Mouse (Mus musculus): ENCODE measurements around the gene Podxl2. TPM values are rescaled to one million over a fixed set of nuclear protein-coding genes. Genes with fewer than 3 reads are reported as not detected.

The Podxl2 gene
- polyA plus RNA-seq, 1 experiment from 2014 or later, result 5.0 TPM

DNA sequence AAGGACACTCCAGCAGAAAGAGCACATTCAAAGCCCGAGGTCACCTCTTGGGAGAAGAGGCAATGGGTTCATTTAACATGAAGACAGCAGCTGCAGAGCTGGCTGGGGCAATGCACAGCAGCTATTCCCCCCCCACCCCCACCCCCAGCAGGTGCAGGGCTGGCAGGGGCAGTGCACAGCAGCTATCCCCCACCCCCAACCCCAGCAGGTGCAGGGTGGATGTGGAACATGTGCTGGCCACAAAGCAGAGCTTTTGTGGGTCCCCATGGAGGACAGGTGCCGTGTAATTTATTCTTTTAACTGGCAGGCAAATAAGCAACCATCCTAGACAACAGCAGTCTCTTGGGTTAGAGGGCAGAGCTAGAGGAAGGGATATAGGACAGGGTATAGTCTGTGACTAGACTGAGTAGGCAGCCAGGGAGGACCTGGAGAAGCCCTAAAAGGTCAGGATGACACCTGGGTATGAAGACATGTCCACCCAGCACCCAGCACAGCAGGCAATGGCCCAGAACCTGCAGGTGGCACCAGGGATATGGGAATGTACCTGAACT is 11.6 kb upstream of the Podxl2 start:
- Histone ChIP-seq H3K4me3 (no peak overlapping the region), H3K4me2 (no peak overlapping the region), H3K27ac (no peak overlapping the region), H3K9me3 (replicated peaks) (no peaks in the 10 kb centered on the region), H3K9ac (no peak overlapping the region), H3K36me3 (peaks cover 100% of the 10 kb centered on the region), H3K27me3 (replicated peaks) (no peaks in the 10 kb centered on the region), H3K4me1 (peaks cover 10% of the 10 kb centered on the region)
- WGBS (ENCODE audit: insufficient replicate concordance), result 87% methylated on average over 2 of the region's 2 CpGs
- no peak for ATAC-seq

GRCm38 (mm10) chr6:88885644-88886416 is 11.0 kb upstream of the Podxl2 start:
- H3K4me1 ChIP-seq, result peaks cover 10% of the 10 kb centered on the region
- no peaks in the 10 kb centered on the region for H3K27me3 ChIP-seq (replicated peaks)
- 88% methylated on average over 12 of the region's 12 CpGs for WGBS (ENCODE audit: insufficient replicate concordance)
- H3K36me3 ChIP-seq, result peaks cover 100% of the 10 kb centered on the region
- H3K9ac ChIP-seq, result no peak overlapping the region
- no peak overlapping the region for H3K4me2 ChIP-seq
- no peak for ATAC-seq
- H3K27ac ChIP-seq, result no peak overlapping the region
- H3K9me3 ChIP-seq (replicated peaks), result no peaks in the 10 kb centered on the region
- H3K4me3 ChIP-seq, result no peak overlapping the region

- ATAC-seq, result no peak
- H3K4me2 ChIP-seq, result no peak overlapping the region
- no peak overlapping the region for H3K9ac ChIP-seq
- H3K4me3 ChIP-seq, result no peak overlapping the region
- H3K27ac ChIP-seq, result no peak overlapping the region
- peaks cover 5% of the 10 kb centered on the region for H3K4me1 ChIP-seq
- WGBS (ENCODE audit: insufficient replicate concordance), result 91% methylated on average over 17 of the region's 17 CpGs
- no peaks in the 10 kb centered on the region for H3K27me3 ChIP-seq (replicated peaks)
- H3K9me3 ChIP-seq (replicated peaks), result no peaks in the 10 kb centered on the region
- peaks cover 99% of the 10 kb centered on the region for H3K36me3 ChIP-seq
These were observed 9.8 kb upstream of the Podxl2 start for GRCm38 (mm10) chr6:88884690-88885089.

DNA sequence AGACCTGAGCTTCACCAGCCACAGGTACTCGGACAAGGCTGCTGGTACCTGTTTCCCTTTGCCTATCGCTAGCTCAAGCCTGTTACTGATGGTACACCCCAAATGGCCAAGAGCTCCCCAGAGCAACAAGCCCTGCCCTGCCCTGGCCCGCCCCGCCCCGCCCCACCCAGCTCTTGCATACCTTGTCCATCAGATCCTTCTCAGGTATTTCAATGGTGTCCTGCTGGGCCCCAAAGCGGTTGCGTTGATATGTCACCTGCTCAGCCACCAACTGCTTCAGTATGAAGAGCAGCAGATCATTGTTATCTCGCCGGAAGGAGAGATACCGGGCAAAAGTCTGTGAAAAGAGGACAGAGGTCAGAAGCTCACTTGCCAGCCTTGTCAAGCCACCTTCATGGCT is 9.4 kb upstream of the Podxl2 start:
- H3K9ac ChIP-seq, result no peak overlapping the region
- H3K36me3 ChIP-seq, result peaks cover 94% of the 10 kb centered on the region
- no peak overlapping the region for H3K4me2 ChIP-seq
- H3K27ac ChIP-seq, result 0 out of 2 replicates have a peak overlapping the region, but pooled peaks have one; percentile 6
- peaks cover 5% of the 10 kb centered on the region; the same call in 1 of the 2 replicates for H3K4me1 ChIP-seq
- no peak overlapping the region for H3K4me3 ChIP-seq
- H3K9me3 ChIP-seq (replicated peaks), result no peaks in the 10 kb centered on the region
- H3K27me3 ChIP-seq (replicated peaks), result no peaks in the 10 kb centered on the region
- 87% methylated on average over 10 of the region's 10 CpGs for WGBS (ENCODE audit: insufficient replicate concordance)
- ATAC-seq, result no peak

- H3K9me3 ChIP-seq (replicated peaks), result no peaks in the 10 kb centered on the region
These were observed 6.5 kb upstream of the Podxl2 start for GRCm38 (mm10) chr6:88881334-88881733.

GRCm38 (mm10) chr6:88879471-88879870 is 4.6 kb upstream of the Podxl2 start:
- Histone ChIP-seq H3K4me3 (no peak overlapping the region), H3K27me3 (replicated peaks) (peaks cover 30% of the 10 kb centered on the region), H3K36me3 (peaks cover 47% of the 10 kb centered on the region), H3K9me3 (replicated peaks) (no peaks in the 10 kb centered on the region), H3K4me1 (peaks cover 6% of the 10 kb centered on the region), H3K4me2 (no peak overlapping the region), H3K27ac (no peak overlapping the region), H3K9ac (no peak overlapping the region)
- 60% methylated on average over 4 of the region's 4 CpGs for WGBS (ENCODE audit: insufficient replicate concordance)
- ATAC-seq, result no peak

More at GRCm38 (mm10) chr6:88881334-88881733, 6.5 kb upstream of the Podxl2 start:
- no peak for ATAC-seq
- Histone ChIP-seq H3K4me2 (no peak overlapping the region), H3K4me3 (no peak overlapping the region), H3K4me1 (no peaks in the 10 kb centered on the region), H3K36me3 (peaks cover 66% of the 10 kb centered on the region), H3K27me3 (replicated peaks) (peaks cover 11% of the 10 kb centered on the region), H3K9ac (no peak overlapping the region), H3K27ac (no peak overlapping the region)
- WGBS (ENCODE audit: insufficient replicate concordance), result 89% methylated on average over 7 of the region's 7 CpGs

GRCm38 (mm10) chr6:88873965-88874867 is 628 bp downstream of the Podxl2 start:
- peak; percentile 25; the same call in 1 of the 2 replicates for ATAC-seq
- Histone ChIP-seq H3K27ac (no peak overlapping the region), H3K36me3 (no peaks in the 10 kb centered on the region), H3K9me3 (replicated peaks) (no peaks in the 10 kb centered on the region), H3K4me2 (peak overlapping the region; percentile 71), H3K9ac (peak overlapping the region; percentile 31; the same call in 1 of the 2 replicates), H3K4me1 (peaks cover 8% of the 10 kb centered on the region), H3K4me3 (peak overlapping the region; percentile 60), H3K27me3 (replicated peaks) (peaks cover 77% of the 10 kb centered on the region)
- WGBS (ENCODE audit: insufficient replicate concordance), result 6% methylated on average over 68 of the region's 74 CpGs

- Histone ChIP-seq H3K4me1 (peaks cover 8% of the 10 kb centered on the region), H3K36me3 (no peaks in the 10 kb centered on the region), H3K9me3 (replicated peaks) (no peaks in the 10 kb centered on the region), H3K9ac (no peak overlapping the region), H3K4me3 (no peak overlapping the region), H3K4me2 (no peak overlapping the region), H3K27me3 (replicated peaks) (peaks cover 77% of the 10 kb centered on the region), H3K27ac (no peak overlapping the region)
- WGBS (ENCODE audit: insufficient replicate concordance), result 34% methylated on average over 7 of the region's 7 CpGs
- ATAC-seq, result no peak
These were observed 2.0 kb downstream of the Podxl2 start for GRCm38 (mm10) chr6:88872811-88873210.

DNA sequence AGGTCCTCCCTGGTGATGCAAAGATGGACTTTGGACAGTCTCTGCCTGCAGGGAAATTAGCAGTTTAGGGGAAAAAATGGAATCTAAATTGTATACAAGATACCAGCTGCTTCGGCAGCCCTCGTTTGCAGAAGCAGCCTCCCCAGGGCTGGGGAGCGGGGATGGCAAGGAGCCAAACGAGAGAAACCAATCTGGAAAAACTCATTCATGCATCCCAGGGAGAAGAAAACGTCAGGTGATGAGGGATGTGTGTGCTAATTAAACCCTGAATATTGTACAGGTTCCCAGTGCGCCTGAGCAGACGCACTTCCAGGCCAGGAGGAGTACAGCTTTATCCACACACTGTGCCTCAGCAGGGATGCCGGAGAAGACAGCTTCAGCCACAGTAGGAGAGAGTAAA is 3.3 kb downstream of the Podxl2 start:
- Histone ChIP-seq H3K4me2 (no peak overlapping the region), H3K9ac (no peak overlapping the region), H3K27ac (no peak overlapping the region), H3K27me3 (replicated peaks) (peaks cover 79% of the 10 kb centered on the region), H3K4me3 (no peak overlapping the region), H3K4me1 (peaks cover 8% of the 10 kb centered on the region), H3K9me3 (replicated peaks) (no peaks in the 10 kb centered on the region), H3K36me3 (no peaks in the 10 kb centered on the region)
- ATAC-seq, result no peak
- WGBS (ENCODE audit: insufficient replicate concordance), result 55% methylated on average over 8 of the region's 8 CpGs

- Histone ChIP-seq H3K9me3 (replicated peaks) (no peaks in the 10 kb centered on the region), H3K4me2 (no peak overlapping the region), H3K4me1 (peaks cover 8% of the 10 kb centered on the region), H3K27me3 (replicated peaks) (peaks cover 79% of the 10 kb centered on the region), H3K4me3 (no peak overlapping the region), H3K9ac (no peak overlapping the region), H3K27ac (no peak overlapping the region), H3K36me3 (no peaks in the 10 kb centered on the region)
- no peak for ATAC-seq
- WGBS (ENCODE audit: insufficient replicate concordance), result 62% methylated on average over 4 of the region's 4 CpGs
These were observed 4.2 kb downstream of the Podxl2 start for GRCm38 (mm10) chr6:88870594-88870993.

DNA sequence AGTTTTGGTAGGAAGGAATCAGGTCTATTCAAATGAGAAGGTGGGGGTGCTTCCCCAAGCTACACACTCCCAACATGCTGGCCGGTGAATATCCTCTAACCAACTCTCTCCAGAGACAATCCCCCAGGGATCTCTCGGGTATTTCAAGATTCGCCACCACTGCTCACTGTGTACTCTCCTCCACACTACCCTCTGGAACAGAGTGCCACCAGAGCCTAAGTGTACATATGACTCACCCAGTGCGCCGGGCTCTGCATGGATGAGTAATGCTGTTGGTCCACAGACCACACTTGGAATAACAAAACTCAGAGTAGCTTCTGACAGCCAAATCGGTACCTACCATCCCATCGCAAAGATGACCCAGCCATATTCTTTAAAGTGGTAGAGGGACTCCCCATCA is 5.4 kb downstream of the Podxl2 start:
- Histone ChIP-seq H3K9me3 (replicated peaks) (no peaks in the 10 kb centered on the region), H3K27me3 (replicated peaks) (peaks cover 78% of the 10 kb centered on the region), H3K36me3 (no peaks in the 10 kb centered on the region), H3K4me3 (no peak overlapping the region), H3K27ac (no peak overlapping the region), H3K4me1 (peaks cover 2% of the 10 kb centered on the region), H3K4me2 (no peak overlapping the region), H3K9ac (no peak overlapping the region)
- no peak for ATAC-seq
- 74% methylated on average over 7 of the region's 7 CpGs for WGBS (ENCODE audit: insufficient replicate concordance)

DNA sequence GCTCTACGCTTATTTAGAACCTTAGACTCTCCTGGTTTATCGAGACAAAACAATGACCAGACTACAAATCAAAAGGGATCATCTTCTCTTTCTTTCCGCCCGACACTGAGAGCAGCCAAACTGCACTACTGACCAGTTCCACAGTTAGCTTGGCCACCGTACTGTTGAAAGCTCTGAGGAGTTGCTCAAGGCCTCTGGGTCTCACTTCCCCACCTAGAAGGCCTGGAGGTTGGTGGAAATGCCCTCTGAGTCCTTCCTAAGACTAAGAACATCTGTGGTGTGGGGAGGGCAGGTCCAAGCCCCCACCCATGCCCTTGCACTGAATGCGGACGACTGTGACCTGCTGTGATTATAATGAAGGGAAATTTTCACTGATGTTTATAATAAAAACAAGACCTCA is 9.1 kb downstream of the Podxl2 start:
- 68% methylated on average over 7 of the region's 7 CpGs for WGBS (ENCODE audit: insufficient replicate concordance)
- H3K4me2 ChIP-seq, result no peak overlapping the region
- ATAC-seq, result no peak
- no peaks in the 10 kb centered on the region for H3K36me3 ChIP-seq
- peaks cover 41% of the 10 kb centered on the region for H3K27me3 ChIP-seq (replicated peaks)
- H3K9me3 ChIP-seq (replicated peaks), result peaks cover 9% of the 10 kb centered on the region
- H3K4me3 ChIP-seq, result no peak overlapping the region
- H3K4me1 ChIP-seq, result 0 out of 2 replicates have a peak, but pooled peaks cover 2% of the 10 kb centered on the region
- H3K27ac ChIP-seq, result no peak overlapping the region
- H3K9ac ChIP-seq, result no peak overlapping the region

All from liver, embryonic 12.5 days (tissue).